Mouse (Mus musculus): ENCODE measurements around the gene Fgfr2.

Fgfr2 gene

GRCm38 (mm10) chr7:132641606-132642005 is 481.5 kb downstream of the Fgfr2 start:
- no peak for DNase-seq

GRCm38 (mm10) chr7:132640946-132641345 is 482.2 kb downstream of the Fgfr2 start:
- DNase-seq = no peak

GRCm38 (mm10) chr7:132638446-132639087 is 484.6 kb downstream of the Fgfr2 start:
- peak; percentile 72 for DNase-seq

GRCm38 (mm10) chr7:132637292-132637691 is 485.9 kb downstream of the Fgfr2 start:
- no peak for DNase-seq

- no peak for DNase-seq
Observed at GRCm38 (mm10) chr7:132631313-132631712, 491.8 kb downstream of the Fgfr2 start.

GRCm38 (mm10) chr7:132627448-132627847 is 495.7 kb downstream of the Fgfr2 start:
- DNase-seq = no peak

- DNase-seq = no peak
Observed at GRCm38 (mm10) chr7:132626174-132626573, 497.0 kb downstream of the Fgfr2 start.

GRCm38 (mm10) chr7:132624161-132624560 is 499.0 kb downstream of the Fgfr2 start:
- no peak for DNase-seq

GRCm38 (mm10) chr7:132619975-132620918 is 502.9 kb downstream of the Fgfr2 start:
- no peak for DNase-seq

GRCm38 (mm10) chr7:132619549-132619948 is 503.6 kb downstream of the Fgfr2 start:
- no peak for DNase-seq

GRCm38 (mm10) chr7:132617021-132617564 is 506.1 kb downstream of the Fgfr2 start:
- DNase-seq = no peak

GRCm38 (mm10) chr7:132616391-132616790 is 506.8 kb downstream of the Fgfr2 start:
- DNase-seq = no peak

GRCm38 (mm10) chr7:132615346-132615745 is 507.8 kb downstream of the Fgfr2 start:
- DNase-seq = no peak

GRCm38 (mm10) chr7:132611530-132611929 is 511.6 kb downstream of the Fgfr2 start:
- no peak for DNase-seq

GRCm38 (mm10) chr7:132610468-132611318 is 512.5 kb downstream of the Fgfr2 start, which contains the start of gene Lhpp:
Gene Lhpp (plus strand): TSS chr7:132610638.
- peak; percentile 54 for DNase-seq

GRCm38 (mm10) chr7:132608316-132609020 is 514.7 kb downstream of the Fgfr2 start:
- peak; percentile 17 for DNase-seq

GRCm38 (mm10) chr7:132605689-132606088 is 517.5 kb downstream of the Fgfr2 start:
- no peak for DNase-seq

GRCm38 (mm10) chr7:132604720-132605119 is 518.4 kb downstream of the Fgfr2 start:
- DNase-seq = no peak

GRCm38 (mm10) chr7:132600926-132601325 is 522.2 kb downstream of the Fgfr2 start:
- DNase-seq = no peak

GRCm38 (mm10) chr7:132600026-132600425 is 523.1 kb downstream of the Fgfr2 start:
- DNase-seq = no peak

- no peak for DNase-seq
Observed at GRCm38 (mm10) chr7:132599071-132599975, 523.8 kb downstream of the Fgfr2 start, which contains the start of gene Nkx1-2. Gene Nkx1-2 (minus strand): TSS chr7:132599637.

Measured in cerebellum, adult 9-10 months (tissue).